In the genomic region with DNA sequence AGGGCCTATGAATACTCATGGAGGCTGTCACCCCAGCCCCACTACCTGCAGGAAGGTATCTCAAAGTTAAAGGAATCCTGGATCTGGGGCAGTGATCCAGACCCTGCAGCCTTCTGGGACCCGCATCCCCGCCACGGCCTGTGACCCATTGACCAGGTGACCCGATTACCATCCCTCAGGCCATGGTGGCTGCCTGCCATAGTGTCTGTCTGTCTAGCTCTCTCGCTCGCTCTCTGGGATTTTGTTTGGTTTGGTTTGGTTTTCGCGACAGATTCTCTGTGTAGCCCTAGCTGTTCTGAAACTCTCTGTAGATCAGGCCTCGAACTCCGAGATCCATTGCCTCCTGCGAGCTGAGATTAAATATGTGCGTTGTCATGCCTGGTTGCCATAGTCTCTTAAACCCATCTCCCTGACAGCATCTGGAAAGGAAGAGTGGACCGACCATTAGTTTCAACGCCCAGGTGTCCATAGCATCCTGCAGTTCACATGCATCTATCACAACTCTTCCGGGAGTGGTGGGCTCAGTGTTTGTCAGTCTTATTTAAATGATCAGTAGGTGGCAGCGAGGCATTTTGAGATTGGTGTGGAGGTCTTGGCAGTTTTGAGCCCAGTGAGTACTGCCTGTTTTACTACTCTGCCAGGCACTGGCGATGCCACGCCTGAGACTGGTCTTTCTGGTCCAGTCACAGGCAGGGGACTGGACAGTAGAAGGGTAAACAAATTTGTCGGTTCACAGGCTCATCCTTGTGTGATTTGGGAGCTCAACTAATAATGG, we compare ENCODE assay signal across 9 mouse cellular contexts. TPM values are rescaled to one million over a fixed set of nuclear protein-coding genes. Genes with fewer than 3 reads are reported as not detected.
A peak's percentile ranks its signal among the peaks of the same experiment; 100 is the strongest.
DNase-seq lines count a peak whose midpoint lies in the region; ATAC-seq and TF ChIP-seq lines count a peak whose summit lies in the region.
"Had no signal": no experiment of that assay in that cellular context is flagged by ENCODE, and none has a peak within 500 bp of the region (broad histone marks: within the 10 kb centered on the region; RNA-seq: fewer than 3 reads in every experiment).

No protein-coding gene starts in this region.

- ATAC-seq in forebrain, embryonic 15.5 days (replicated peaks): no peak
- ATAC-seq in limb, embryonic 12.5 days (ENCODE audit: insufficient number of reproducible peaks, insufficient read depth, low FRiP score, low TSS enrichment, low read depth): no peak

- peaks cover 22% of the 10 kb centered on the region for H3K36me3 ChIP-seq in forebrain, embryonic 15.5 days
- H3K36me3 ChIP-seq in limb, embryonic 12.5 days: peaks cover 34% of the 10 kb centered on the region

- TF ChIP-seq CTCF in cerebellum, adult 2 months (IDR thresholded peaks at IDR 0.05; ENCODE audit: borderline replicate concordance, insufficient read depth, low read depth, low read length): no peak
- no peak for TF ChIP-seq CTCF in olfactory bulb, adult 2 months (IDR thresholded peaks at IDR 0.05; ENCODE audit: insufficient read depth, low read depth, low read length)

- H3K4me3 ChIP-seq in cerebellum, adult 2 months (replicated peaks; ENCODE audit: insufficient read depth, low read depth, low read length): peak overlapping the region; percentile 63
- peak overlapping the region; percentile 57 for H3K4me3 ChIP-seq in forebrain, embryonic 15.5 days
- H3K4me3 ChIP-seq in limb, embryonic 12.5 days (replicated peaks): peak overlapping the region; percentile 78
- H3K4me3 ChIP-seq in olfactory bulb, adult 2 months (ENCODE audit: insufficient read depth, low read depth, low read length): peak overlapping the region; percentile 77

- peak overlapping the region; percentile 67 for H3K4me2 ChIP-seq in forebrain, embryonic 15.5 days (replicated peaks)
- peak overlapping the region; percentile 84 for H3K4me2 ChIP-seq in limb, embryonic 12.5 days

- peak in 1 of 2 experiments; percentile 41 for DNase-seq in cerebellum, adult 2 months
- DNase-seq in cerebellum, adult 11 months: no peak
- peak; percentile 21 to 25 for DNase-seq in right cerebral cortex, adult 2 months (ENCODE audit: low spot score in 2 of 2)
- no peak for DNase-seq in right cerebral cortex, adult 18-20 months
- no peak for DNase-seq in gastrocnemius, adult 18-20 months (ENCODE audit: low spot score)

- TF ChIP-seq POLR2A in cerebellum, adult 2 months (IDR thresholded peaks at IDR 0.05; ENCODE audit: borderline replicate concordance, insufficient read depth, low read length): no peak
- TF ChIP-seq POLR2A in olfactory bulb, adult 2 months (IDR thresholded peaks at IDR 0.05; ENCODE audit: insufficient read depth, low read depth, low read length): no peak

- peaks cover 22% of the 10 kb centered on the region for H3K4me1 ChIP-seq in cerebellum, adult 2 months (ENCODE audit: control insufficient read depth, insufficient read depth, low read length)
- peaks cover 55% of the 10 kb centered on the region for H3K4me1 ChIP-seq in forebrain, embryonic 15.5 days
- H3K4me1 ChIP-seq in limb, embryonic 12.5 days (replicated peaks): peaks cover 42% of the 10 kb centered on the region
- peaks cover 24% of the 10 kb centered on the region for H3K4me1 ChIP-seq in olfactory bulb, adult 2 months (ENCODE audit: control insufficient read depth, insufficient read depth, low read length)

- H3K9me3 ChIP-seq in forebrain, embryonic 15.5 days: no peaks in the 10 kb centered on the region
- no peaks in the 10 kb centered on the region for H3K9me3 ChIP-seq in limb, embryonic 12.5 days

- WGBS in cerebellum, adult 2 months: 11% methylated on average over 19 of the region's 19 CpGs
- 19% methylated on average over 19 of the region's 19 CpGs for WGBS in forebrain, embryonic 15.5 days
- 24% methylated on average over 19 of the region's 19 CpGs for WGBS in limb, embryonic 12.5 days
- WGBS in olfactory bulb, adult 2 months: 16% methylated on average over 19 of the region's 19 CpGs

- no peaks in the 10 kb centered on the region for H3K27me3 ChIP-seq in cerebellum, adult 2 months (ENCODE audit: control insufficient read depth, insufficient read depth, low read length)
- no peaks in the 10 kb centered on the region for H3K27me3 ChIP-seq in forebrain, embryonic 15.5 days
- no peaks in the 10 kb centered on the region for H3K27me3 ChIP-seq in limb, embryonic 12.5 days

- H3K27ac ChIP-seq in cerebellum, adult 2 months (ENCODE audit: insufficient read depth, low read length): peak overlapping the region; percentile 82
- peak overlapping the region; percentile 85 for H3K27ac ChIP-seq in forebrain, embryonic 15.5 days (replicated peaks)
- H3K27ac ChIP-seq in limb, embryonic 12.5 days: peak overlapping the region; percentile 86
- peak overlapping the region; percentile 17 for H3K27ac ChIP-seq in olfactory bulb, adult 2 months (ENCODE audit: insufficient read depth, low read depth, low read length)

- peak overlapping the region; percentile 63 for H3K9ac ChIP-seq in forebrain, embryonic 15.5 days (replicated peaks)
- peak overlapping the region; percentile 63 for H3K9ac ChIP-seq in limb, embryonic 12.5 days (replicated peaks)

RNA-seq across cellular contexts. Expression of gene Mthfr, which starts 0.6 kb away (rescaled TPM):
- polyA plus RNA-seq in cerebellum, adult 2 months (2012; rRNA removed): 27.2 and 29.8 TPM in 2 replicates
- polyA plus RNA-seq in forebrain, embryonic 15.5 days (2015; fragmentation: Nextera tagmentation; extraction: Ambion mirVana): 16.6 and 17.1 TPM in 2 replicates
- polyA plus RNA-seq in limb, embryonic 12.5 days (2016; fragmentation: Nextera tagmentation; extraction: Ambion mirVana): 27.3 and 28.9 TPM in 2 replicates
- not detected in 2 replicates for polyA plus RNA-seq in olfactory bulb, adult 2 months (2012; ENCODE audit: insufficient read depth, insufficient read length, low replicate concordance, missing spikeins)
- total RNA-seq in gastrocnemius, adult 18-20 months (2021): 1 to 10 TPM; 8.9 to 9.3 TPM

RNA-seq across cellular contexts. Expression of gene Clcn6, which starts 0.8 kb away (rescaled TPM):
- 56.8 and 59.4 TPM in 2 replicates for polyA plus RNA-seq in cerebellum, adult 2 months (2012; rRNA removed)
- 30.8 and 33.4 TPM in 2 replicates for polyA plus RNA-seq in forebrain, embryonic 15.5 days (2015; fragmentation: Nextera tagmentation; extraction: Ambion mirVana)
- 8.5 and 8.8 TPM in 2 replicates for polyA plus RNA-seq in limb, embryonic 12.5 days (2016; fragmentation: Nextera tagmentation; extraction: Ambion mirVana)
- not detected in 2 replicates for polyA plus RNA-seq in olfactory bulb, adult 2 months (2012; ENCODE audit: insufficient read depth, insufficient read length, low replicate concordance, missing spikeins)
- total RNA-seq in gastrocnemius, adult 18-20 months (2021): 1 to 10 TPM; 4.8 to 4.9 TPM

RNA-seq across cellular contexts. Expression of gene Nppa, which starts 38.9 kb away (rescaled TPM):
- 0.13 TPM in 1 of 2 replicates, not detected in the other for polyA plus RNA-seq in cerebellum, adult 2 months (2012; rRNA removed)
- polyA plus RNA-seq in forebrain, embryonic 15.5 days (2015; fragmentation: Nextera tagmentation; extraction: Ambion mirVana): 0.76 and 1.6 TPM in 2 replicates
- polyA plus RNA-seq in limb, embryonic 12.5 days (2016; fragmentation: Nextera tagmentation; extraction: Ambion mirVana): 0.74 and 1.5 TPM in 2 replicates
- polyA plus RNA-seq in olfactory bulb, adult 2 months (2012; ENCODE audit: insufficient read depth, insufficient read length, low replicate concordance, missing spikeins): not detected in 2 replicates
- total RNA-seq in gastrocnemius, adult 18-20 months (2021): not detected

RNA-seq across cellular contexts. Expression of gene Agtrap, which starts 48.4 kb away (rescaled TPM):
- 9.8 and 10.2 TPM in 2 replicates for polyA plus RNA-seq in cerebellum, adult 2 months (2012; rRNA removed)
- polyA plus RNA-seq in forebrain, embryonic 15.5 days (2015; fragmentation: Nextera tagmentation; extraction: Ambion mirVana): 4.6 and 5.6 TPM in 2 replicates
- 11.2 and 12.0 TPM in 2 replicates for polyA plus RNA-seq in limb, embryonic 12.5 days (2016; fragmentation: Nextera tagmentation; extraction: Ambion mirVana)
- not detected in 2 replicates for polyA plus RNA-seq in olfactory bulb, adult 2 months (2012; ENCODE audit: insufficient read depth, insufficient read length, low replicate concordance, missing spikeins)
- total RNA-seq in gastrocnemius, adult 18-20 months (2021): 10 to 100 TPM in 1 of 2 experiments, 1 to 10 TPM in 1; 9.3 to 12.8 TPM

RNA-seq across cellular contexts. Expression of gene Nppb, which starts 53.9 kb away (rescaled TPM):
- 0.15 TPM in 1 of 2 replicates, not detected in the other for polyA plus RNA-seq in cerebellum, adult 2 months (2012; rRNA removed)
- polyA plus RNA-seq in forebrain, embryonic 15.5 days (2015; fragmentation: Nextera tagmentation; extraction: Ambion mirVana): not detected in 2 replicates
- polyA plus RNA-seq in limb, embryonic 12.5 days (2016; fragmentation: Nextera tagmentation; extraction: Ambion mirVana): 0.28 TPM in 1 of 2 replicates, not detected in the other
- not detected in 2 replicates for polyA plus RNA-seq in olfactory bulb, adult 2 months (2012; ENCODE audit: insufficient read depth, insufficient read length, low replicate concordance, missing spikeins)
- total RNA-seq in gastrocnemius, adult 18-20 months (2021): not detected
- total RNA-seq: layer of hippocampus, postnatal 14 days had no signal

Comparison
In these comparisons a context has a peak if more than half of its experiments do, and no peak if none do; other contexts are left out.
1. DNase-seq: peak in right cerebral cortex, adult 2 months (2 of 2); none in cerebellum, adult 11 months (single experiment), right cerebral cortex, adult 18-20 months (single experiment) and gastrocnemius, adult 18-20 months (single experiment).
2. H3K27ac ChIP-seq: peak in every context shown above with its lines; median percentile 86 in limb, embryonic 12.5 days; 85 in forebrain, embryonic 15.5 days; 82 in cerebellum, adult 2 months; 17 in olfactory bulb, adult 2 months.
3. Peak in every context shown above with its lines, with median percentiles within 50 percentile points of each other: H3K4me3 ChIP-seq.